Mouse (Mus musculus): ENCODE measurements around the gene Phb2.

DNA sequence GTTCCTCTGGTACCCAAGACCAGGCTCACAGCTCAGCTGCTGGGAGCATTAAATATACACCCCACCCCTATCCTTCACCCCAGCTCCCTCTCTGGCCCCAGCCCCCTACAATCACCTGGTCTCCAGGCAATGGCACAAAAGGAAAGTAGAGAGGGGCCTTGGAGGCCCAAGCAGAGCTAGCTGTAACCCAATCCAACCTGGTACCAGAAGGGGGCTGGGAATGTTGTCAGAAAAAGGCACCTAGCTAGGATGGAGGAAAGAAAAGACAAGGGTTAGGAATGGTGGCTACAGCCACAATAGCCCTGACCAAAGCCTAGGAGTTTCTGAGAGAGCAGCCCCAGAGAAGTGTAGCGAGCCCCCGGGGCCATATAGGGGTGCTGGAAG lies 46.7 kb downstream of the Phb2 start:
- TF ChIP-seq POLR2A (IDR thresholded peaks at IDR 0.05; ENCODE audit: borderline replicate concordance, insufficient read depth, low read length) (no peak), CTCF (IDR thresholded peaks at IDR 0.05; ENCODE audit: borderline replicate concordance, insufficient read depth, low read depth, low read length) (no peak)

All from cerebellum, adult 2 months (tissue).